Mouse (Mus musculus): ENCODE measurements around the gene Nat8f5.
A peak's percentile ranks its signal among the peaks of the same experiment; 100 is the strongest.
"Not testable (repeated sequence)": the region's sequence is repeated elsewhere in the genome, so short reads cannot be mapped to it uniquely, and the experiment has no call there.

Gene Nat8f5

GRCm38 (mm10) chr6:85820837-85821236, at the start of gene Nat8f5, which contains the start of gene Nat8f6:
Gene Nat8f5, minus strand, starts transcription at chr6:85820972.
Gene Nat8f6, minus strand, starts transcription at chr6:85820954.
- no peak for TF ChIP-seq GATA4 (IDR thresholded peaks at IDR 0.05; ENCODE audit: insufficient replicate concordance, low read length)

GRCm38 (mm10) chr6:85869006-85869405, 48.2 kb upstream of the Nat8f5 start, which contains the start of gene Nat8f2:
Gene Nat8f2, minus strand, starts transcription at chr6:85869158.
- TF ChIP-seq GATA4 (IDR thresholded peaks at IDR 0.05; ENCODE audit: insufficient replicate concordance, low read length) = not testable (repeated sequence)

GRCm38 (mm10) chr6:85867726-85868690, 47.2 kb upstream of the Nat8f5 start:
- TF ChIP-seq GATA4 (IDR thresholded peaks at IDR 0.05; ENCODE audit: insufficient replicate concordance, low read length) = no peak

GRCm38 (mm10) chr6:85864900-85865639, 44.3 kb upstream of the Nat8f5 start:
- TF ChIP-seq GATA4 (IDR thresholded peaks at IDR 0.05; ENCODE audit: insufficient replicate concordance, low read length) = peak; percentile 60; the same call in 1 of the 2 replicates

- TF ChIP-seq GATA4 (IDR thresholded peaks at IDR 0.05; ENCODE audit: insufficient replicate concordance, low read length) = no peak
These were observed 43.1 kb upstream of the Nat8f5 start for GRCm38 (mm10) chr6:85863840-85864239.

GRCm38 (mm10) chr6:85863136-85863535, 42.4 kb upstream of the Nat8f5 start:
- no peak for TF ChIP-seq GATA4 (IDR thresholded peaks at IDR 0.05; ENCODE audit: insufficient replicate concordance, low read length)

GRCm38 (mm10) chr6:85862565-85862964, 41.8 kb upstream of the Nat8f5 start:
- peak; percentile 41; the same call in 1 of the 2 replicates for TF ChIP-seq GATA4 (IDR thresholded peaks at IDR 0.05; ENCODE audit: insufficient replicate concordance, low read length)

- no peak for TF ChIP-seq GATA4 (IDR thresholded peaks at IDR 0.05; ENCODE audit: insufficient replicate concordance, low read length)
These were observed 40.5 kb upstream of the Nat8f5 start for GRCm38 (mm10) chr6:85861247-85861646.

- no peak for TF ChIP-seq GATA4 (IDR thresholded peaks at IDR 0.05; ENCODE audit: insufficient replicate concordance, low read length)
These were observed 35.5 kb upstream of the Nat8f5 start for GRCm38 (mm10) chr6:85856194-85856678.

- no peak for TF ChIP-seq GATA4 (IDR thresholded peaks at IDR 0.05; ENCODE audit: insufficient replicate concordance, low read length)
These were observed 32.7 kb upstream of the Nat8f5 start for GRCm38 (mm10) chr6:85853481-85853880.

- peak; percentile 71 for TF ChIP-seq GATA4 (IDR thresholded peaks at IDR 0.05; ENCODE audit: insufficient replicate concordance, low read length)
These were observed 30.4 kb upstream of the Nat8f5 start for GRCm38 (mm10) chr6:85851062-85851773.

- TF ChIP-seq GATA4 (IDR thresholded peaks at IDR 0.05; ENCODE audit: insufficient replicate concordance, low read length) = peak; percentile 59; the same call in 1 of the 2 replicates
These were observed 28.5 kb upstream of the Nat8f5 start for GRCm38 (mm10) chr6:85849240-85849639.

- no peak for TF ChIP-seq GATA4 (IDR thresholded peaks at IDR 0.05; ENCODE audit: insufficient replicate concordance, low read length)
These were observed 27.4 kb upstream of the Nat8f5 start for GRCm38 (mm10) chr6:85848140-85848539.

- no peak for TF ChIP-seq GATA4 (IDR thresholded peaks at IDR 0.05; ENCODE audit: insufficient replicate concordance, low read length)
These were observed 26.1 kb upstream of the Nat8f5 start for GRCm38 (mm10) chr6:85846921-85847320.

- no peak for TF ChIP-seq GATA4 (IDR thresholded peaks at IDR 0.05; ENCODE audit: insufficient replicate concordance, low read length)
These were observed 19.2 kb upstream of the Nat8f5 start for GRCm38 (mm10) chr6:85839982-85840381.
